Mouse (Mus musculus) heart, embryonic 10.5 days (tissue): ENCODE measurements around the gene Lrrc29. TPM values are rescaled to one million over a fixed set of nuclear protein-coding genes. Genes with fewer than 3 reads are reported as not detected.
"Not testable (repeated sequence)": the region's sequence is repeated elsewhere in the genome, so short reads cannot be mapped to it uniquely, and the experiment has no call there.

Experiments used
- DNase-seq: peaks from one replicate; pipeline ENCODE4 v3.0.0-alpha.2; 2017; ENCODE audit warnings: low spot score
- H3K27ac ChIP-seq: fragments of 300-500 bp; sonication (generic); 2 replicates; pipeline ENCODE4 v1.5.1; 2016; ENCODE audit warnings: mild to moderate bottlenecking
- H3K27me3 ChIP-seq: fragments of 300-500 bp; sonication (generic); 2 replicates; pipeline ENCODE4 v1.6.1; 2016; ENCODE audit warnings: mild to moderate bottlenecking; ENCODE audit not compliant: poor library complexity, insufficient read depth, severe bottlenecking
- H3K36me3 ChIP-seq: fragments of 300-500 bp; sonication (generic); 2 replicates; pipeline ENCODE4 v1.6.1; 2016; ENCODE audit warnings: mild to moderate bottlenecking, moderate library complexity
- H3K4me1 ChIP-seq: fragments of 300-500 bp; sonication (generic); 2 replicates; pipeline ENCODE4 v1.6.1; 2016; ENCODE audit warnings: mild to moderate bottlenecking
- H3K4me3 ChIP-seq: fragments of 300-500 bp; sonication (generic); 2 replicates; pipeline ENCODE4 v1.5.1; 2016; ENCODE audit warnings: mild to moderate bottlenecking, moderate library complexity
- H3K9me3 ChIP-seq: fragments of 300-500 bp; sonication (generic); 2 replicates; pipeline ENCODE4 v1.6.1; 2016; ENCODE audit warnings: mild to moderate bottlenecking, moderate library complexity
- WGBS: fragments of 180-500 bp; shearing (Covaris S2); methylation state at CpG from one replicate; pipeline ENCODE4 v1.1.7; 2016; 5-methylcytosine and 5-hydroxymethylcytosine counted together
- polyA plus RNA-seq: library from polyadenylated mRNA; unstranded; fragments of >200 nt; fragmentation: Nextera tagmentation; extraction: Ambion mirVana; gene quantifications from 2 replicates; pipeline ENCODE4 v1.2.1, GENCODE M21; 2016

Gene Lrrc29
- polyA plus RNA-seq, 1 experiment from 2014 or later, result 1.5 TPM

- Histone ChIP-seq H3K4me1 (peaks cover 52% of the 10 kb centered on the region), H3K9me3 (no peaks in the 10 kb centered on the region), H3K27me3 (no peaks in the 10 kb centered on the region), H3K4me3 (no peak overlapping the region), H3K27ac (no peak overlapping the region), H3K36me3 (peaks cover 78% of the 10 kb centered on the region)
- 90% methylated on average over 8 of the region's 8 CpGs for WGBS
- DNase-seq, result no peak
Measured at GRCm38 (mm10) chr8:105303396-105303795, 22.7 kb downstream of the Lrrc29 start.

DNA sequence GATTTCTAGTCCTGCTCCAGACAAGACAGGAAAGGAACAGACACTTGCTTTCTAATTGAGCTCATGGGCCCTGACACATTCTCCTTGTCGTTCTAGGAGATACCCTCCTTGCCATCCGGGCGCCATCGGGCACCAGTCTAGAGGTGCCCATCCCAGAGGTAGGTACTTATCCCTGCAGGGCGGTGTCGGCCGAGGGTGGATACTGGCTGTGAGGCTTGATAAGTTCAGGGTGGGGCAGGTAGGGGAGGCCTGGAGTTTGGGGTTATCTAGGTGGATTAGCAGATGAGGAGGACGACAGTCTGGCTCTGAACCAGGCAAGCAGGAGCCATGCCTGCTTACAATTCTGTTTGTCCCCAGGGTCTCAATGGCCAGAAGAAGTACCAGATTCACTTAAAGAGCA lies 26.1 kb downstream of the Lrrc29 start:
- DNase-seq, result no peak
- Histone ChIP-seq H3K4me1 (peaks cover 50% of the 10 kb centered on the region), H3K27ac (no peak overlapping the region), H3K9me3 (no peaks in the 10 kb centered on the region), H3K36me3 (peaks cover 62% of the 10 kb centered on the region), H3K4me3 (peak overlapping the region; percentile 0; the same call in 1 of the 2 replicates), H3K27me3 (peaks cover 11% of the 10 kb centered on the region)
- WGBS, result 86% methylated on average over 8 of the region's 8 CpGs

- H3K27ac ChIP-seq, result peak overlapping the region; percentile 90
- WGBS, result 53% methylated on average over 18 of the region's 18 CpGs
Measured at GRCm38 (mm10) chr8:105298351-105299252, 27.5 kb downstream of the Lrrc29 start.

GRCm38 (mm10) chr8:105297511-105298192 lies 28.4 kb downstream of the Lrrc29 start, which contains the start of gene E2f4:
E2f4 (plus strand) TSS chr8:105297663.
- Histone ChIP-seq H3K4me1 (peaks cover 41% of the 10 kb centered on the region), H3K27me3 (peaks cover 28% of the 10 kb centered on the region), H3K9me3 (no peaks in the 10 kb centered on the region), H3K4me3 (peak within 1 kb of the TSS; percentile 78), H3K27ac (peak within 1 kb of the TSS; percentile 90), H3K36me3 (peaks cover 40% of the 10 kb centered on the region)
- peak; percentile 97 for DNase-seq
- WGBS, result under 1% methylated on average over 58 of the region's 58 CpGs

More at GRCm38 (mm10) chr8:105298351-105299252, 27.5 kb downstream of the Lrrc29 start:
- peak; percentile 75 for DNase-seq
- Histone ChIP-seq H3K4me1 (peaks cover 39% of the 10 kb centered on the region), H3K9me3 (no peaks in the 10 kb centered on the region), H3K4me3 (peak overlapping the region; percentile 78), H3K36me3 (peaks cover 49% of the 10 kb centered on the region), H3K27me3 (peaks cover 19% of the 10 kb centered on the region)

- no peaks in the 10 kb centered on the region for H3K9me3 ChIP-seq
- H3K4me3 ChIP-seq, result peak within 1 kb of the TSS; percentile 78
- peaks cover 41% of the 10 kb centered on the region for H3K4me1 ChIP-seq
- H3K27me3 ChIP-seq, result peaks cover 31% of the 10 kb centered on the region
- H3K27ac ChIP-seq, result peak within 1 kb of the TSS; percentile 90
- 53% methylated on average over 11 of the region's 11 CpGs for WGBS
- peaks cover 25% of the 10 kb centered on the region for H3K36me3 ChIP-seq
- no peak for DNase-seq
Measured at GRCm38 (mm10) chr8:105295895-105296573, 30.0 kb downstream of the Lrrc29 start, which contains the start of gene Exoc3l. Exoc3l (minus strand) TSS chr8:105296101.

DNA sequence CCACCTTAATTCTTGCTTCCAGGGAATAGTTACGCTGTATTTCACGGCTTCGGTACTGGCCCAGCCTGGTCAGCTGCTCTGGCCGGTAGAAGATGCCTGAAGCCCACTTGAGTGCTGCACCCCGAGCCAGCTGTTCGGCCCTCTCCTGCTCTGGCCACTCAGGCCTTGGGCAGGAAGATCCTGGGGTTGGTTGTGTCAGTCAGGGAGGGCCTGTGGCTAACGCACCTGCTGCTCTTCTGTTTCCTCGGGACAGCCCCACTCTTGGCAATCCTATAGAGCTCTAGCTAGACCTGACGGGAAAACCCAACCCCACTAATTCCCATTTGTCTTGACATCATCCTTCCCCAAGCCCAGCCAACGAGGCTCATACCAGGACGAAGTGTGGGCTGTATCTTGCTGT lies 30.8 kb downstream of the Lrrc29 start:
- H3K27ac ChIP-seq, result peak overlapping the region; percentile 64
- peaks cover 17% of the 10 kb centered on the region for H3K36me3 ChIP-seq
- DNase-seq, result no peak
- WGBS, result 58% methylated on average over 11 of the region's 11 CpGs
- H3K27me3 ChIP-seq, result peaks cover 37% of the 10 kb centered on the region
- peaks cover 47% of the 10 kb centered on the region for H3K4me1 ChIP-seq
- no peaks in the 10 kb centered on the region for H3K9me3 ChIP-seq
- peak overlapping the region; percentile 42 for H3K4me3 ChIP-seq

- 66% methylated on average over 9 of the region's 9 CpGs for WGBS
- Histone ChIP-seq H3K9me3 (no peaks in the 10 kb centered on the region), H3K36me3 (peaks cover 12% of the 10 kb centered on the region), H3K4me3 (peak overlapping the region; percentile 42), H3K27me3 (peaks cover 42% of the 10 kb centered on the region), H3K4me1 (peaks cover 47% of the 10 kb centered on the region), H3K27ac (no peak overlapping the region)
- no peak for DNase-seq
Measured at GRCm38 (mm10) chr8:105294776-105295175, 31.3 kb downstream of the Lrrc29 start.

DNA sequence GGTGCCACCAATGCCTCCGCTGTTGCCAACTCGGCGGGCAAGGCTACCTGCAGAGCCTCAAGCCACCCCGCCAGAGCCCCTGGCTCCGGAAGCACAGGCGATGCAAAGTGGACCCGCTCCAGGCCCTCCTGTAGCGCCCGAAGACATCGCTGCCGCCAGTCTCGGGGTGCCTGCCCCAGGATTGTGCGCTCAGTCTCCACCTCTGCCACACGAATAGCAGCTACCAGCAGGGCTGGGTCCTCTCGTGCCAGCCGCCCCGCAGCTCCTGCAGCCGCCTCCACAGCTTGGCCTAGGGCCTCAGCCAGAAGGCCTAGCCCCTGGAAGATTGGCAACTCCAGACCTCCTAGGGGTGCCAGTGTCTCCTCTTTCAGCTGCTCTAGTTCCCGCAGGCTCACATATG lies 32.7 kb downstream of the Lrrc29 start:
- no peaks in the 10 kb centered on the region for H3K9me3 ChIP-seq
- 0 out of 2 replicates have a peak, but pooled peaks cover 2% of the 10 kb centered on the region for H3K36me3 ChIP-seq
- DNase-seq, result no peak
- peaks cover 51% of the 10 kb centered on the region for H3K4me1 ChIP-seq
- H3K27ac ChIP-seq, result no peak overlapping the region
- peaks cover 44% of the 10 kb centered on the region for H3K27me3 ChIP-seq
- 59% methylated on average over 19 of the region's 19 CpGs for WGBS
- H3K4me3 ChIP-seq, result no peak overlapping the region

- H3K9me3 ChIP-seq, result no peaks in the 10 kb centered on the region
- H3K4me3 ChIP-seq, result no peak overlapping the region
- 74% methylated on average over 7 of the region's 7 CpGs for WGBS
- H3K27me3 ChIP-seq, result peaks cover 44% of the 10 kb centered on the region
- H3K4me1 ChIP-seq, result peaks cover 47% of the 10 kb centered on the region
- no peak for DNase-seq
- no peak overlapping the region for H3K27ac ChIP-seq
- no peaks in the 10 kb centered on the region for H3K36me3 ChIP-seq
Measured at GRCm38 (mm10) chr8:105292471-105292870, 33.6 kb downstream of the Lrrc29 start.

GRCm38 (mm10) chr8:105291802-105292201 lies 34.3 kb downstream of the Lrrc29 start:
- H3K27ac ChIP-seq, DNase-seq, H3K4me3 ChIP-seq, H3K36me3 ChIP-seq, H3K9me3 ChIP-seq: not testable (repeated sequence)
- Histone ChIP-seq H3K27me3 (peaks cover 45% of the 10 kb centered on the region), H3K4me1 (peaks cover 43% of the 10 kb centered on the region)
- WGBS, result 60% methylated on average over 3 of the region's 3 CpGs

GRCm38 (mm10) chr8:105291364-105291763 lies 34.7 kb downstream of the Lrrc29 start:
- H3K4me3 ChIP-seq, H3K27ac ChIP-seq, H3K36me3 ChIP-seq, DNase-seq, H3K9me3 ChIP-seq: not testable (repeated sequence)
- Histone ChIP-seq H3K4me1 (peaks cover 40% of the 10 kb centered on the region), H3K27me3 (peaks cover 50% of the 10 kb centered on the region)
- WGBS, result 77% methylated on average over 8 of the region's 8 CpGs

DNA sequence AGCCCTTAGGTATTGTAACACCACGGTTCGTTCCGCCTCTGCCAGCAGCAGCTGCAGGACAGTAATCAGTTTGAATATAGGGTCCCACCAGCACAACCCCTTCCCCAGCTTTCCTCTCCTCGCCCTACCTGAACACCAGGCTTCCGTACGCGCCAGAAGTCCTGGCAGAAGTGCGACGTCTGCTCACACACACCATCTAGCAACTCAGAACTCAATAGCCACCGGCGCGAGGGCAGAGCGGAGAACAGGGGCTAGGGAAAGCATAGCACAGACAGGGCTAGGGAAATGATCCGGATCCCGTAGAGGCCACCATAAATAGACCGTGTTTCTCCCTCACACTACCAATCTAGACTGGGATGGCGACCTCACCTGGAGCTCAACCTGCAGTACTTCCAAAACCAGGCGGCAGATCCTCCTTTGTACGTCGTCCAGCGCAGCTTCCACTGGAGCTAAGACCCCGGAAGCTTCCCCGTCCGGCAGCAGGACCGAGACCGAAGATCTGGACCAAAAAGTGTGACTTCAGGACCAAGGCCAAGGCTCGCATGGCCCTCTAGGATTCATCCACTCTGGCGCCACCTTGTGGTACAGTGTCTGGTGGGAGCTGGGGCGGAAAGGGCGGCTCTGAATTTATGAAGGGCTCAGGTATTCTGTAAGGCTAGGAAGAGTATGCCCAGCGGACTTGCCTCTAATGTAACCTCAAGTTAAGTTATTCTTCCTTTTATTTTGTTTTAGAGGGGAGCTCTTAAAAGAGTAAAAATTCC lies 35.3 kb downstream of the Lrrc29 start:
- Histone ChIP-seq H3K9me3 (no peaks in the 10 kb centered on the region), H3K27me3 (peaks cover 51% of the 10 kb centered on the region), H3K36me3 (no peaks in the 10 kb centered on the region), H3K4me3 (peak overlapping the region; percentile 66), H3K4me1 (peaks cover 37% of the 10 kb centered on the region), H3K27ac (no peak overlapping the region)
- peak; percentile 93 for DNase-seq
- WGBS, result 8% methylated on average over 31 of the region's 31 CpGs
